Mouse (Mus musculus): ENCODE measurements at regions not wholly inside any gene's neighbourhood (a gene's known extent, or its start where the extent isn't known, plus 50 kb on each side); places are given as distances from the start of the nearest gene placed in this dataset.

- Histone ChIP-seq H3K4me1 (ENCODE audit: control insufficient read depth in 2 of 2, insufficient read depth in 2 of 2, low read length in 2 of 2, poor library complexity in 1 of 2) (peaks cover 0 to 8% of the 10 kb centered on the region in 2 experiments; a peak in 1 of 4 replicates), H3K27ac (ENCODE audit: insufficient read depth, low read depth, low read length, poor library complexity, severe bottlenecking) (no peak overlapping the region), H3K4me3 (ENCODE audit: insufficient read depth in 1 of 2, low read depth in 1 of 2, low read length in 2 of 2, poor library complexity in 1 of 2, severe bottlenecking in 1 of 2) (no peak overlapping the region), H3K36me3 (ENCODE audit: control insufficient read depth, insufficient read depth, low read length, poor library complexity, severe bottlenecking) (no peaks in the 10 kb centered on the region), H3K9ac (ENCODE audit: insufficient read depth, low read depth, low read length, poor library complexity, severe bottlenecking) (no peak overlapping the region; the same call in 1 of the 2 replicates), H3K9me3 (ENCODE audit: control insufficient read depth, insufficient read depth, low read depth, low read length) (no peaks in the 10 kb centered on the region)
- DNase-seq (ENCODE audit: low read depth, low spot score): no peak
- TF ChIP-seq ZNF384 (IDR thresholded peaks at IDR 0.05; ENCODE audit: low read depth, low read length): no peak
- no peak for TF ChIP-seq MAFK (IDR thresholded peaks at IDR 0.05; ENCODE audit: insufficient read depth, low read depth, low read length)
- no peak for TF ChIP-seq HCFC1 (IDR thresholded peaks at IDR 0.05; ENCODE audit: borderline replicate concordance, insufficient read depth, low read length)
- no peak for TF ChIP-seq ZC3H11A (IDR thresholded peaks at IDR 0.05; ENCODE audit: borderline replicate concordance, low read depth, low read length)
- in situ Hi-C loops (cut with MboI; ENCODE audit: low sequenced_read_pairs in 2 of 2, unreplicated experiment in 2 of 2): no loop called here
These were observed 328.0 kb downstream of the Zfp706 start for GRCm38 (mm10) chr15:36679577-36679976.

GRCm38 (mm10) chr15:36669748-36670147 lies 337.8 kb downstream of the Zfp706 start:
- peaks cover 10 to 18% of the 10 kb centered on the region in 2 experiments; a peak in 3 of 4 replicates for H3K4me1 ChIP-seq (ENCODE audit: control insufficient read depth in 2 of 2, insufficient read depth in 2 of 2, low read length in 2 of 2, poor library complexity in 1 of 2)
- DNase-seq (ENCODE audit: low read depth, low spot score): no peak
- no peaks in the 10 kb centered on the region for H3K9me3 ChIP-seq (ENCODE audit: control insufficient read depth, insufficient read depth, low read depth, low read length)
- peak overlapping the region; percentile 22; the same call in 1 of the 2 replicates for H3K27ac ChIP-seq (ENCODE audit: insufficient read depth, low read depth, low read length, poor library complexity, severe bottlenecking)
- peak overlapping the region; percentile 4; the same call in 1 of the 2 replicates for H3K9ac ChIP-seq (ENCODE audit: insufficient read depth, low read depth, low read length, poor library complexity, severe bottlenecking)
- TF ChIP-seq CHD2 (IDR thresholded peaks at IDR 0.05; ENCODE audit: low read depth, low read length): no peak
- TF ChIP-seq MAFK (IDR thresholded peaks at IDR 0.05; ENCODE audit: insufficient read depth, low read depth, low read length): no peak
- no peak for TF ChIP-seq ZNF384 (IDR thresholded peaks at IDR 0.05; ENCODE audit: low read depth, low read length)
- TF ChIP-seq HCFC1 (IDR thresholded peaks at IDR 0.05; ENCODE audit: borderline replicate concordance, insufficient read depth, low read length): no peak
- no peak for TF ChIP-seq ZC3H11A (IDR thresholded peaks at IDR 0.05; ENCODE audit: borderline replicate concordance, low read depth, low read length)
- no peaks in the 10 kb centered on the region for H3K36me3 ChIP-seq (ENCODE audit: control insufficient read depth, insufficient read depth, low read length, poor library complexity, severe bottlenecking)
- H3K4me3 ChIP-seq (ENCODE audit: insufficient read depth in 1 of 2, low read depth in 1 of 2, low read length in 2 of 2, poor library complexity in 1 of 2, severe bottlenecking in 1 of 2): peak overlapping the region; percentile 13 to 42; a peak in 2 of 4 replicates
- in situ Hi-C loops (cut with MboI; ENCODE audit: low sequenced_read_pairs in 2 of 2, unreplicated experiment in 2 of 2): no loop called here

GRCm38 (mm10) chr15:36666566-36666965 lies 341.0 kb downstream of the Zfp706 start:
- in situ Hi-C loops (cut with MboI; ENCODE audit: low sequenced_read_pairs in 2 of 2, unreplicated experiment in 2 of 2): no loop called here
- peaks cover 10 to 22% of the 10 kb centered on the region in 2 experiments; a peak in 3 of 4 replicates for H3K4me1 ChIP-seq (ENCODE audit: control insufficient read depth in 2 of 2, insufficient read depth in 2 of 2, low read length in 2 of 2, poor library complexity in 1 of 2)

GRCm38 (mm10) chr15:36664391-36664790 lies 343.2 kb downstream of the Zfp706 start:
- no peak overlapping the region for H3K9ac ChIP-seq (ENCODE audit: insufficient read depth, low read depth, low read length, poor library complexity, severe bottlenecking)
- H3K4me3 ChIP-seq (ENCODE audit: insufficient read depth in 1 of 2, low read depth in 1 of 2, low read length in 2 of 2, poor library complexity in 1 of 2, severe bottlenecking in 1 of 2): peak overlapping the region in 1 of 2 experiments; percentile 16; a peak in 1 of 4 replicates
- no peak for DNase-seq (ENCODE audit: low read depth, low spot score)
- in situ Hi-C loops (cut with MboI; ENCODE audit: low sequenced_read_pairs in 2 of 2, unreplicated experiment in 2 of 2): no loop called here
- no peaks in the 10 kb centered on the region for H3K36me3 ChIP-seq (ENCODE audit: control insufficient read depth, insufficient read depth, low read length, poor library complexity, severe bottlenecking)
- no peak for TF ChIP-seq MAFK (IDR thresholded peaks at IDR 0.05; ENCODE audit: insufficient read depth, low read depth, low read length)
- TF ChIP-seq HCFC1 (IDR thresholded peaks at IDR 0.05; ENCODE audit: borderline replicate concordance, insufficient read depth, low read length): no peak
- TF ChIP-seq CHD2 (IDR thresholded peaks at IDR 0.05; ENCODE audit: low read depth, low read length): no peak
- TF ChIP-seq ZC3H11A (IDR thresholded peaks at IDR 0.05; ENCODE audit: borderline replicate concordance, low read depth, low read length): no peak
- H3K4me1 ChIP-seq (ENCODE audit: control insufficient read depth in 2 of 2, insufficient read depth in 2 of 2, low read length in 2 of 2, poor library complexity in 1 of 2): peaks cover 7 to 12% of the 10 kb centered on the region in 2 experiments; a peak in 3 of 4 replicates
- H3K27ac ChIP-seq (ENCODE audit: insufficient read depth, low read depth, low read length, poor library complexity, severe bottlenecking): no peak overlapping the region; the same call in 1 of the 2 replicates
- no peaks in the 10 kb centered on the region for H3K9me3 ChIP-seq (ENCODE audit: control insufficient read depth, insufficient read depth, low read depth, low read length)

More at GRCm38 (mm10) chr15:36666566-36666965, 341.0 kb downstream of the Zfp706 start:
- Histone ChIP-seq H3K36me3 (ENCODE audit: control insufficient read depth, insufficient read depth, low read length, poor library complexity, severe bottlenecking) (no peaks in the 10 kb centered on the region), H3K4me3 (ENCODE audit: insufficient read depth in 1 of 2, low read depth in 1 of 2, low read length in 2 of 2, poor library complexity in 1 of 2, severe bottlenecking in 1 of 2) (no peak overlapping the region), H3K9me3 (ENCODE audit: control insufficient read depth, insufficient read depth, low read depth, low read length) (no peaks in the 10 kb centered on the region), H3K27ac (ENCODE audit: insufficient read depth, low read depth, low read length, poor library complexity, severe bottlenecking) (no peak overlapping the region), H3K9ac (ENCODE audit: insufficient read depth, low read depth, low read length, poor library complexity, severe bottlenecking) (no peak overlapping the region)
- TF ChIP-seq ZC3H11A (IDR thresholded peaks at IDR 0.05; ENCODE audit: borderline replicate concordance, low read depth, low read length): no peak
- TF ChIP-seq ZNF384 (IDR thresholded peaks at IDR 0.05; ENCODE audit: low read depth, low read length): no peak
- no peak for TF ChIP-seq HCFC1 (IDR thresholded peaks at IDR 0.05; ENCODE audit: borderline replicate concordance, insufficient read depth, low read length)
- TF ChIP-seq CHD2 (IDR thresholded peaks at IDR 0.05; ENCODE audit: low read depth, low read length): no peak
- TF ChIP-seq MAFK (IDR thresholded peaks at IDR 0.05; ENCODE audit: insufficient read depth, low read depth, low read length): no peak
- DNase-seq (ENCODE audit: low read depth, low spot score): no peak

All from ES-E14 (cell line).